Mouse (Mus musculus) midbrain, embryonic 12.5 days (tissue): Measurements from ENCODE around the gene Ttll10. TPM values are rescaled to one million over a fixed set of nuclear protein-coding genes. Genes with fewer than 3 reads are reported as not detected.

Source experiments
- ATAC-seq: fragments of 200-750 bp; cut with Nextera tagmentation; 2 replicates; pipeline ENCODE4 v1.8.0; 2017; ENCODE audit warnings: low read depth, moderate TSS enrichment, moderate library complexity; ENCODE audit not compliant: low FRiP score
- H3K27ac ChIP-seq: fragments of 300-500 bp; sonication (generic); replicated peaks from 2 replicates; pipeline ENCODE4 v1.5.1; 2016; ENCODE audit warnings: mild to moderate bottlenecking
- H3K27me3 ChIP-seq: fragments of 300-500 bp; sonication (generic); 2 replicates; pipeline ENCODE4 v1.6.1; 2016; ENCODE audit warnings: mild to moderate bottlenecking
- H3K36me3 ChIP-seq: fragments of 300-500 bp; sonication (generic); 2 replicates; pipeline ENCODE4 v1.6.1; 2016
- H3K4me1 ChIP-seq: fragments of 300-500 bp; sonication (generic); 2 replicates; pipeline ENCODE4 v1.6.1; 2016
- H3K4me2 ChIP-seq: fragments of 300-500 bp; sonication (generic); replicated peaks from 2 replicates; pipeline ENCODE4 v1.6.1; 2016; ENCODE audit warnings: mild to moderate bottlenecking, moderate library complexity
- H3K4me3 ChIP-seq: fragments of 300-500 bp; sonication (generic); 2 replicates; pipeline ENCODE4 v1.5.1; 2016; ENCODE audit warnings: mild to moderate bottlenecking
- H3K9ac ChIP-seq: fragments of 300-500 bp; sonication (generic); replicated peaks from 2 replicates; pipeline ENCODE4 v1.6.1; 2016; ENCODE audit warnings: mild to moderate bottlenecking, moderate library complexity
- H3K9me3 ChIP-seq: fragments of 300-500 bp; sonication (generic); 2 replicates; pipeline ENCODE4 v1.6.1; 2016; ENCODE audit warnings: mild to moderate bottlenecking
- WGBS: fragments of 180-500 bp; shearing (Covaris S2); methylation state at CpG from one replicate; pipeline ENCODE4 v1.1.7; 2016; 5-methylcytosine and 5-hydroxymethylcytosine counted together
- polyA plus RNA-seq: library from polyadenylated mRNA; unstranded; fragments of >200 nt; fragmentation: Nextera tagmentation; extraction: Ambion mirVana; gene quantifications from 2 replicates; pipeline ENCODE4 v1.2.1, GENCODE M21; 2016

The Ttll10 gene
- polyA plus RNA-seq, 1 experiment from 2014 or later, result not detected

DNA sequence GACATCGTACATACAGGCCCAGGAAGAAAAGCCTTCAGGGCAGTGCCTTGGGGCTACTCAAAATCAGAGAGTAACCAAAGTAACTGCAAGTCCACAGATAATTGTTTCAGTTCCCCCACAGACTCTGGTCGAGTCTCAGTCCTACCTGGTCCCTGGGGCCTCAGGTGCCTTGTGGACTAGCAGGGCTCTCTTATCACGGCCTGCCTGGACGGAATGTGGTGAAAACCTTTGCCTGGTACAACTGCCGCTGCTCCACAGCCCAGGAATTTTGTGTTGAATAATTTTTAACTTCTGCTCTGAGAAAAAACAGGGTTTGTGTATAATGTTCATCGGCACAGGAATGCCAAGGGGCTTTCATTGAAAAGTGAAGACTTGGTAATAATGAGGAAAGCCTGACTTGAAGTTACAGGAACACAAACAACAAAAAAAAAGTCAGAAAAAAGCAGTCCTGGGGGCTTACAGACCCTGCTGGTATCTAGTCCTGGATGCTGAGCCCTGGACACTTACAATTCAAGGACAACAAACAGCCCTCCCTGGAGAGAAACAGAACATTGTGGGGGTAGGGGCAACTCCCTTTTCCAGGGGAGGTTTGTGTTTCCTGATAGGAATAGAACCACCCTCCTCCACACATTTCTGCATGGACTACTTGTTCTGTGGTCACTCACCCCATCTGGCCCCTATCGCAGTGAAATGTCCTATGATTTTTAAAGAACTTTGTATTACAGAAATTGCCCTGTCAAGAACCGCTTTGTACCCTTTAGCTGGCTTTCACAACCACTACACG is 25.1 kb upstream of the Ttll10 start:
- ATAC-seq, result no peak
- no peak overlapping the region for H3K9ac ChIP-seq
- H3K27ac ChIP-seq, result no peak overlapping the region
- H3K9me3 ChIP-seq, result no peaks in the 10 kb centered on the region
- 83% methylated on average over 9 of the region's 9 CpGs for WGBS
- H3K4me3 ChIP-seq, result no peak overlapping the region
- no peak overlapping the region for H3K4me2 ChIP-seq
- H3K27me3 ChIP-seq, result no peaks in the 10 kb centered on the region
- no peaks in the 10 kb centered on the region for H3K36me3 ChIP-seq
- H3K4me1 ChIP-seq, result no peaks in the 10 kb centered on the region

DNA sequence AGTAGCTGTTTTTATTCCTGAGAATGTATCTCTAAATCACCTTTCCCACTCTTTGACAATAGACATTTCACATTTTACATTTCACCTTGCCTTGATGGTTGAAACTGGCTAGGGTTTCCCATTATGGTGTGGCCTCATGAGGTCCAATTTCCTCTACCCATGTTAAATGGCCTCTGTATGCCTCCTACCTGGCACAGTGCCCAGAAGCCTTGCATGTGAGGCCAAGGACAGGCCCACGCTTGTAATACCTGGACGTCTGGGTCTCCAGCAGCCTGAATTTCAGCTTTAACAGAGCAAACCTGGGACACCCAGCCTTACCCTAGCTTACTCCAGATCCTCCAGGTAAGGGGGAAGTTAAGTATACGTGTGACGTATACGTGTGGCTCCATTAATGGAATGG is 24.1 kb upstream of the Ttll10 start:
- 84% methylated on average over 5 of the region's 5 CpGs for WGBS
- no peak for ATAC-seq
- no peaks in the 10 kb centered on the region for H3K36me3 ChIP-seq
- no peaks in the 10 kb centered on the region for H3K9me3 ChIP-seq
- peaks cover 4% of the 10 kb centered on the region for H3K27me3 ChIP-seq
- H3K9ac ChIP-seq, result no peak overlapping the region
- H3K4me1 ChIP-seq, result peaks cover under 1% of the 10 kb centered on the region; the same call in 1 of the 2 replicates
- H3K4me2 ChIP-seq, result no peak overlapping the region
- H3K27ac ChIP-seq, result no peak overlapping the region
- H3K4me3 ChIP-seq, result no peak overlapping the region

DNA sequence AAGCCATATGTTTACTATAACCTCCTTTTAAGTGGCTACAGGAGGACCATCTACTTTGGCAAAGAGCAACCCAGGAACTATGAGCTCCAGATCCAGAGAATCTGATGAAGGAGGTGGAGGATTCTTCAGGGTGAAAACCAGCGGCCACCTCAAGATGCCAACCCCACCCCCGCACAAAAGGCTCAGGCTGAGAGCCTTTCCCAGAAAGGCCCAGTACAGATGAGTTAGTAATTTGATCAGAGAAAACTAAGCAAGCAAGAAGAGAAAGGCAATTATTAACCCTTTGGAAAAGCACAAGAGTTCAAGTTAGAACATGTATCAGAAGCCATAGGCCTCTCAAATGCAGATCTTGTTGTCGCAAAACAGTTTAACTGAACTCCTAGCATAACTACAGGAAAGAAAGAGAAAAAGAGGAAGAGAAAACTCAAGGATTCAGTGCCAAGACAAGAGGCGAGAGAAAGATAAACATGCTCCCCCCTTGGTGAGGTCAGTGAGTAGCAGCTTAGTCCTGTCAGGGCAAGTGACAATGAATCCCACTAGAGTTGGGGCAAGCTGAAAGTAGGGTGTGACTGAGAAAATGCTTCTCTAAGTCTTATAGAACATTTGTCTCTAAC is 23.5 kb upstream of the Ttll10 start:
- Histone ChIP-seq H3K4me2 (no peak overlapping the region), H3K27me3 (peaks cover 10% of the 10 kb centered on the region), H3K9me3 (no peaks in the 10 kb centered on the region), H3K27ac (no peak overlapping the region), H3K36me3 (no peaks in the 10 kb centered on the region), H3K4me1 (peaks cover 7% of the 10 kb centered on the region), H3K4me3 (no peak overlapping the region), H3K9ac (no peak overlapping the region)
- ATAC-seq, result no peak
- 69% methylated on average over 4 of the region's 4 CpGs for WGBS

DNA sequence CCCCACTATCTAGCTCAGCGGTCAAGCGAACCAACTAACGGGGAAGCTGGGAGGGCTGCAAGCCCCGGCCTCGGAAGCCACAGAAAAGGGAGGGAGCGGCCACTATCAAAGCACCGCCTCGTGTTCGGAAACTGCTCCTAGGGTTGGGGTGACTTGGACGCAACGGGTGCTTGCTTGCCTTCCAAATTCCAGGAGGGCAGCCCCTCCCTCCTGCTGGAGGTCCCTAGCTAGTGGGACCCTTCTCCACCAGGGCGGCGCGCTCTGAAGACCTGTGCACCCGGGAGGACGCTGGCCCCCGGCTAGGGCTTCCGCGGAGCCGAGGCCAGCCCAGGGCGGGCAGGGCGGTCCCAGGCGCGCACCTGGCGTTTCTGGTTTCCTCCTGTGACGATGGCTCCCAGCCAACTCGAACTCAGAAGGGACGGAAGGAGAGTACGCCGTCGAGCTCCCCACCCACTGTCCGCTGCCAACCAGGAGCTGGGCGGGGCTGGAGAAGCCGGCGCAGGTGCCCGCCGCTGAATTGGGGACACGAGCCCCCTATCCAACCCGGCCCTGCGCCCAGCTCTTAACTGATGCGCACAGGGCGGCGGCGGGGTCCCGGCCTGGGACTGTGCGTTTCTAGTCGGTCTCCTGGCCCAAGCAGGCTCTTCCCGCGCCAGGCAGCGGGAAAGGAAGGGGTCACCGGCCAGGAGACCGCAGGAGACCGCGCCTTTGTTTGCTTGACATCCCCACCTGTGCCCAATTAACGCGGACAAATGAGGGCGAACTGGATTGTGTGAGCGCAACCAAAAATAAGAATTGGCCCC is 18.5 kb upstream of the Ttll10 start:
- H3K27me3 ChIP-seq, result peaks cover 32% of the 10 kb centered on the region
- ATAC-seq, result 0 out of 2 replicates have a peak, but pooled peaks have one; percentile 47
- H3K27ac ChIP-seq, result no peak overlapping the region
- H3K4me3 ChIP-seq, result peak overlapping the region; percentile 34
- WGBS, result under 1% methylated on average over 58 of the region's 58 CpGs
- H3K9me3 ChIP-seq, result no peaks in the 10 kb centered on the region
- H3K4me2 ChIP-seq, result peak overlapping the region; percentile 55
- peaks cover 13% of the 10 kb centered on the region for H3K4me1 ChIP-seq
- H3K9ac ChIP-seq, result no peak overlapping the region; the same call in 1 of the 2 replicates
- H3K36me3 ChIP-seq, result no peaks in the 10 kb centered on the region

DNA sequence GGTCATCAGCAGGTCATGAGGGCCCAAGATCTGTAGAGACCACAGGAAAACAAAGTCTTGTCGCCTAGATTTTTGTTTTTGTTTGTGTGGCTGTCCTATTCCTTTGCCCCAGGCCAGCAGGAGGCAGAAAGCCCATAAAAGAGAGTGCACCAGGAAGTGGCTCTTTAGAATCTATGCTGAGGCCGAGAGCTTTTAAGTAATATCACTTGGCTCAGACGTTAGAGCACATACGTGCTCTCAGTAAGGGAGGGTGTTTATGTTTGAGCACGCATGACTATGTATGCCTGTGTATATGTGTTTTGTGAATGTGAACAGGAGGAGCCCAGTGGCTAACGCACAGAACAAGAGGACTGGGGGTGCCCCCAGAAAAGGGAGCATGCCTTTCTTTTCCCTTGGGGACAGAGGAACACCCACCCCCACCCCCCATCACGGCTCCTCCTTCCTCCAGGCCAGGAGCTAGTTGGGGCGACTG is 17.7 kb upstream of the Ttll10 start:
- H3K9ac ChIP-seq, result no peak overlapping the region
- H3K4me3 ChIP-seq, result no peak overlapping the region
- no peak for ATAC-seq
- H3K4me1 ChIP-seq, result peaks cover 13% of the 10 kb centered on the region
- no peaks in the 10 kb centered on the region for H3K36me3 ChIP-seq
- peak overlapping the region; percentile 55 for H3K4me2 ChIP-seq
- 11% methylated on average over 7 of the region's 8 CpGs for WGBS
- peaks cover 32% of the 10 kb centered on the region for H3K27me3 ChIP-seq
- H3K27ac ChIP-seq, result no peak overlapping the region
- H3K9me3 ChIP-seq, result no peaks in the 10 kb centered on the region

DNA sequence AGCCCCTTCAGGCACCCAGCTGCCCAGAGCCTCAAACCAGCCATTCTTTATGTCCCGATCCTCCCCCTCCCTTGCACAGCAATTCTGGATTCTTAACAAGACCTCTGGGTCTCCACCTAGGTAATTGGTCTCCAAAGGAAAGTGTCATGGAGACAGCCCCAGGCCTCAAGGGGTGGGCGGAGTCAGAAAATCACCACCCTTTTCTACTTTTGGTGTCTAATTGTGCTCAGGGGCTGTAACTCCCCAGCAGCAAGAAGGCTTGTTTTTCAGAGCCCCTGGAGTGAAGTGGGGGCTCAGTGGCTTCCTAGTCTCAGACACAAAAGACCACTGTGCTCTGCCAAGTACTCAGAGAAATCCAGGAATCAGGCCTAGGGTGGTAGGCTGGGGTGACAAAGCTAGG is 11.5 kb upstream of the Ttll10 start:
- no peaks in the 10 kb centered on the region for H3K9me3 ChIP-seq
- H3K4me3 ChIP-seq, result no peak overlapping the region
- H3K4me2 ChIP-seq, result no peak overlapping the region
- peaks cover 13% of the 10 kb centered on the region; the same call in 1 of the 2 replicates for H3K4me1 ChIP-seq
- WGBS, result 59% methylated on average over 2 of the region's 2 CpGs
- 0 out of 2 replicates have a peak, but pooled peaks have one; percentile 38 for ATAC-seq
- peaks cover 5% of the 10 kb centered on the region for H3K27me3 ChIP-seq
- H3K9ac ChIP-seq, result no peak overlapping the region
- no peaks in the 10 kb centered on the region for H3K36me3 ChIP-seq
- no peak overlapping the region; the same call in 1 of the 2 replicates for H3K27ac ChIP-seq

DNA sequence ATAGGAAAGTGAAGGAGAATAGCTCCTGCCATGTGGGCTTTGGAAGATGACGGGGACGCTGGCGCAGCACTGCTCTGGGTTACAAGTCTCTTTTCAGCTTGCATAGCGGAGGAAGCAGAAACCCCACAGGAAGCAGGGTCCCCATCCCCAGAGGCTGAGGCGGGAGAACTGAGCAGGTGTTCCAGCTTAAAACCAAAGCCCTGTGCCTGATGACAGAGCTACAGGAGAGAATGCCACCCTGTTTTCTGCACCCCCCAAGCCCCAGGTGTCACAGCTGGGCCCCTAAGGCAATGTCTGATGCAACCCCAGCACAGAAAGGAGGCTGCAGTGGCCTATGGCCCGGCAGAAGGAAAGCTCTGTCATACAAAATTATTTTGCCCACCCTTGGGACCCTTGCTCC is 11.1 kb upstream of the Ttll10 start:
- WGBS, result 55% methylated on average over 6 of the region's 6 CpGs
- Histone ChIP-seq H3K36me3 (no peaks in the 10 kb centered on the region), H3K27me3 (0 out of 2 replicates have a peak, but pooled peaks cover 3% of the 10 kb centered on the region), H3K9me3 (no peaks in the 10 kb centered on the region), H3K4me1 (peaks cover 13% of the 10 kb centered on the region; the same call in 1 of the 2 replicates), H3K9ac (no peak overlapping the region), H3K4me2 (no peak overlapping the region), H3K27ac (no peak overlapping the region; the same call in 1 of the 2 replicates), H3K4me3 (no peak overlapping the region)
- 0 out of 2 replicates have a peak, but pooled peaks have one; percentile 16 for ATAC-seq

DNA sequence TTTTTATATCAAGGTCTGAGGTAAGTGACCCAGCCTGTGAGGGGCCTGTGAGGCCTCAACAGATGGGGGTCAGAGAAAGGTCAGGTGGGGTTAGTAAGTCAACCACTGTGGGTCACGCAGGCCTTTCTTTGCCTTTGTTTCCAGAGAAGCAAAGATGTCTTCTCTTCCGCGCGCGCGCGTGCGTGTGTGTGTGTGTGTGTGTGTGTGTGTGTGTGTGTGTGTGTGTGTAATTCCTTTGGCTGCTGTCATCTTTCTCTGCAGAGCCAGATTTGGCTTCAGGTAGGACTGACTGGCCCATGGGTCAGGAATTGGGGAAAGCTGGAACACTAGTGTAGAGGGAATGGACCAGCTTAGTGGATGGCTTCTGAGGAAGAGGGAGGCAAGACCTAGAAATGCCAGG is 10.5 kb upstream of the Ttll10 start:
- no peak overlapping the region for H3K27ac ChIP-seq
- no peak overlapping the region for H3K4me3 ChIP-seq
- H3K9me3 ChIP-seq, result no peaks in the 10 kb centered on the region
- 0 out of 2 replicates have a peak, but pooled peaks cover 3% of the 10 kb centered on the region for H3K27me3 ChIP-seq
- no peaks in the 10 kb centered on the region for H3K36me3 ChIP-seq
- WGBS, result 93% methylated on average over 8 of the region's 8 CpGs
- no peak overlapping the region for H3K9ac ChIP-seq
- H3K4me2 ChIP-seq, result no peak overlapping the region
- ATAC-seq, result no peak
- peaks cover 13% of the 10 kb centered on the region; the same call in 1 of the 2 replicates for H3K4me1 ChIP-seq

DNA sequence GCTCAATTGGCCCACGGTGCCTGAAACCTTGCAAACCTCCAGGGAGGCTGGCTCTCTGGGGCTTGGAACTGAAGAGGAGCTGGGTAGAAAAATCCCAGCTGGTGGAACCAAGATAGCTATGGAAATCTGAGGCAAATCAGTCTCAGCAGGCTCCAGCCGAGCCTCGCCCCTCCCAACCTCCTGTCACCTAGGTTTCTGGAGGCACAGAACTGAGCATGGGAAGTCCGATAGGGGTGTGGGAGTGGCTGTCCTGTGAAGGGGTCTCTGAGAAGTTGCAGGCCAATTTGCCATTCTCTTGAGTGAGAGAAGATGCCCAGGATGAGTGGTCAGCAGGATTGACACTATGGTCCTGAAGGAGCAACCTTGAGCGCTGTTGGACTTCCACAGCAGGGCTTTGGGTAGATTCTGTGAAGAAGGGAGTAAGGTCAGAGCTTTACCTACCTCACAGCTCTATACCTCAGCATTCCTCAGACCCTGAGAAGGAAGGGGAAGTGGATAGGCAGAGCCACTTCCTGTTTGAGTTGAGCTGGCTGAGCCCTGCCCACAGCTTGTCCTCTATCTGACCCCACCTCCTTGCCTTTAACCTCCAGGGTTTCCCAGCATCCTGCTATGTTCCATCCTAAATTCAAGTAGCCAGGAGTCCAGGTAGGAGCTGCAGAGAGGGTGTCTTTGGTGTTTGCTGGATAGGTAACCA is 8.2 kb upstream of the Ttll10 start:
- WGBS, result 75% methylated on average over 5 of the region's 5 CpGs
- no peaks in the 10 kb centered on the region for H3K9me3 ChIP-seq
- H3K4me3 ChIP-seq, result no peak overlapping the region
- no peak for ATAC-seq
- H3K27me3 ChIP-seq, result 0 out of 2 replicates have a peak, but pooled peaks cover 3% of the 10 kb centered on the region
- H3K4me1 ChIP-seq, result peaks cover 23% of the 10 kb centered on the region
- H3K9ac ChIP-seq, result no peak overlapping the region
- no peak overlapping the region for H3K27ac ChIP-seq
- no peaks in the 10 kb centered on the region for H3K36me3 ChIP-seq
- no peak overlapping the region for H3K4me2 ChIP-seq

DNA sequence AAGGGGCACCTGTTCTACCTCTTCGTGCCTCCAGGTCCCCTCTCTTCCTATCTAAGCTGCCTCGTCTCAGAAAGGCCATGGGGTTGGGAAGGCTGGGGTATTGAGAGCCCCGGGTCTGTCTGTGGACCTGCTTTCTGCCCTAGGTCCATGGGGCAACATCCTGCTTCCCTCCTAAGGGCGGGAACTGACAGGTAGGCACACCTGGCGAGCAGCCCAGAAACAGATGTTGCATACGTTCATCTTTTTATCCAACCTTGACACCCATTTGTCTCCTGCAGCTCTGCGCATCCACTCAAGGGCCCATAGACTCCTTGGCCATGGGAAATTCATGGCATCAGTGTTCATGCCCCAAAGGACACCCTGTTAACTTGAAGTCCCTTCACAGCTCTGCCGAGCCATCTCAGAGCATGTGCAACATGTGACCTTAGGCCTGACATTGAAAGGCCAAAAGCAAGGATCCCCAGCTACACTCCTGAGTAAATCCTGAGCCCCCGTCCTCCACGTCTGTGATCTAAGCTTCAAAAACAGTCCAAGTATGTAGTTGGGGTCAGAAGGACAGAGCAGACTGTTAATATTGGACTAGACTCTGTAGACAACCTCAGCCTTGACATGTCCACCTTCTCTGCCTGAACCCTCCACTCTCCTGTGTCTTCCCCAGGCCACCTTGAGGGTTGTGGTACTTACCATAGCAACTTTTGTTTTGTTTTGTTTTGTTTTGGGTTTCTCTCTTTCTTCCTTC is 6.1 kb upstream of the Ttll10 start:
- H3K4me3 ChIP-seq, result no peak overlapping the region
- WGBS, result 85% methylated on average over 10 of the region's 10 CpGs
- no peak for ATAC-seq

DNA sequence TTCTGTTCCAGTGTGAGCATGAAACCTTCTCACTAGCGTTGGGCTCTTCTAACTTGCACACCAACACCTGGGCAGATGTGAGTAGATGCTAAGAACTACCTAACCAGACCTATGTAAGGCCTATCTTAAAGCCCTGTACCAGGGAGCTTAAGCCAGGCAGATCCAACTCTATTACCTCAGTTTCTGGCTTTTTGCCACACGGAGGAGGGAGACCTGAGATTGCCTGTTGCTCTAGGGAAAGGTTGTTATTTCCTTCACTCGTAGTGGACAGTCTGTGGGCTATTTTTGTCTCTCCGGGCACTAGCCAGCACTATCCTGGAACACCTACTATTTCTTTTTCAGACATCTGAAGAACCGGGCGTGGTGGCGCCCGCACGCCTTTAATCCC is 5.3 kb upstream of the Ttll10 start:
- no peak for ATAC-seq
- WGBS, result 81% methylated on average over 9 of the region's 9 CpGs
- no peak overlapping the region for H3K27ac ChIP-seq

More for the DNA sequence above, 6.1 kb upstream of the Ttll10 start:
- no peak overlapping the region for H3K4me2 ChIP-seq
- H3K9ac ChIP-seq, result no peak overlapping the region
- H3K4me1 ChIP-seq, result peaks cover 17% of the 10 kb centered on the region
- H3K27ac ChIP-seq, result no peak overlapping the region
- H3K27me3 ChIP-seq, result 0 out of 2 replicates have a peak, but pooled peaks cover 3% of the 10 kb centered on the region
- no peaks in the 10 kb centered on the region for H3K36me3 ChIP-seq
- no peaks in the 10 kb centered on the region for H3K9me3 ChIP-seq

More for the DNA sequence above, 5.3 kb upstream of the Ttll10 start:
- Histone ChIP-seq H3K36me3 (no peaks in the 10 kb centered on the region), H3K9ac (no peak overlapping the region), H3K4me1 (peaks cover 10% of the 10 kb centered on the region), H3K27me3 (0 out of 2 replicates have a peak, but pooled peaks cover 3% of the 10 kb centered on the region), H3K4me2 (no peak overlapping the region), H3K4me3 (no peak overlapping the region), H3K9me3 (no peaks in the 10 kb centered on the region)
